Mouse (Mus musculus): ENCODE measurements at regions not wholly inside any gene's neighbourhood (a gene's known extent, or its start where the extent isn't known, plus 50 kb on each side); places are given as distances from the start of the nearest gene placed in this dataset.

DNA sequence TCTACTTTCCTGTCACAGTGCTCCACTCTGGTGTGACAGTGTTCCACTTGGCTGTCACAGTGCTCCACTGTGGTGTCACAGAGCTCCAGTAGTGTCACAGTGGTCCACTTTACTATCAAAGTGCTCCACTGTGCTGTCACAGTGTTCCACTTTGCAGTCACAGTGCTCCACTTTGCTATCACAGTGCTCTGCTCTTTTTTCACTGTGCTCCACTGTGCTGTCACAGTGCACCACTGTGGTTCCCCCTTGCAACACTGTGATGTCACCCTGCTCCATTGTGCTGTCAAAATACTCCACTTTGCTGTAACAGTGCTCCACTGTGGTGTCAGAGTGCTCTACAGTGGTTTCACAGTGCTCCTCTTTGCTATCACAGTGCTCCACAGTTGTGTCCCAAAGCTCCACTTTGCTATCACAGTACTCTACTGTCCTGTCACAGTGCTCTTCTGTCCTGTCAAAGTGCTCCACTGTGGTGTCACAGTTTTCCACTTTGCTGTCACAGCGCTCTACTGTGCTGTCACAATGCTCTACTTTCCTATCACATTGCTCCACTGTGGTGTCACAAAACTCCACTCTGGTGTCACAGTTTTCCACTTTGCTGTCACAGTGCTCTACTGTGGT is 77.8 kb upstream of the Trpm1 start:
- Histone ChIP-seq H3K27ac (no peak overlapping the region), H3K36me3 (no peaks in the 10 kb centered on the region), H3K9ac (no peak overlapping the region), H3K9me3 (no peaks in the 10 kb centered on the region), H3K27me3 (replicated peaks) (no peaks in the 10 kb centered on the region), H3K4me2 (replicated peaks) (no peak overlapping the region), H3K4me3 (replicated peaks) (no peak overlapping the region), H3K4me1 (replicated peaks) (no peaks in the 10 kb centered on the region)
- ATAC-seq, result no peak
- 93% methylated on average over 1 of the region's 1 CpGs for WGBS

DNA sequence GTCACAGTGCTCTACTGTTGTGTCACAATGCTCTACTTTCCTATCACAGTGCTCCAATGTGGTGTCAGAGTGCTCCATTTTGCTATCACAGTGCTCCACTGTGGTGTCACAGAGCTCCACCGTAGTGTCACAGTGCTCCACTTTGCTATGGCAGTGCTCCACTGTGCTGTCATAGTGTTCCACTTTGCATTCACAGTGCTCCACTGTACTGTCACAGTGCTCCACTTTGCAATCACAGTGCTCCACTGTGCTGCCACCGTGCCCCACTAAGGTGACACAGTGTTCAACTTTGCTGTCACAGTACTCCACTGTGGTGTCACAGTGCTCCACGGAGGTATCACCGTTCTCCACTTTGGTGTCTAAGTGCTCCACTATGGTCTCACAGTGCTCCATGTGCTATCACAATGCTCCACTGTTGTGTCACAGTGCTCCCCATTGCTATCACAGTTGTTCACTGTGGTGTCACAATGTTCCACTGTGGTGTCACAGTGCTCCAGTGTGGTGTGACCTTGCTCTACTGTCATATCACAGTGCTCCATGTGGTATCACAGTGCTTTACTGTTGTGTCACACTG is 78.9 kb upstream of the Trpm1 start:
- Histone ChIP-seq H3K9me3 (no peaks in the 10 kb centered on the region), H3K4me1 (replicated peaks) (no peaks in the 10 kb centered on the region), H3K27me3 (replicated peaks) (no peaks in the 10 kb centered on the region), H3K4me3 (replicated peaks) (no peak overlapping the region), H3K4me2 (replicated peaks) (no peak overlapping the region), H3K9ac (no peak overlapping the region), H3K27ac (no peak overlapping the region), H3K36me3 (no peaks in the 10 kb centered on the region)
- ATAC-seq, result no peak
- WGBS, result 88% methylated on average over 4 of the region's 4 CpGs

DNA sequence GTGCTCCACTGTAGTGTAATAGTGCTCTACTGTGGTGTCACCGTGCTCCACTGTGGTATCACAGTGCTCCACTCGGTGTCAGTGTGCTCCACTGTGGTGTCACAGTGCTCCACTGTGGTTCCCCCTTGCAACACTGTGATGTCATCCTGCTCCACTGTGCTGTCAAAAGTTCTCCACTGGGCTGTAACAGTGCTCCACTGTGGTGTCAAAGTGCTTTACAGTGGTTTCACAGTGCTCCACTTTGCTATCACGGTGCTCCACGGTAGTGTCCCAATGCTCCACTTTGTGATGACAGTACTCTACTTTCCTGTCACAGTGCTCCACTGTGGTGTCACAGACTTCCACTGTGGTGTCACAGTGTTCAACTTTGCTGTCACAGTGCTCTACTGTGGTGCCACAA is 79.4 kb upstream of the Trpm1 start:
- Histone ChIP-seq H3K27me3 (replicated peaks) (no peaks in the 10 kb centered on the region), H3K4me3 (replicated peaks) (no peak overlapping the region), H3K9me3 (no peaks in the 10 kb centered on the region), H3K27ac (no peak overlapping the region), H3K36me3 (no peaks in the 10 kb centered on the region), H3K4me2 (replicated peaks) (no peak overlapping the region), H3K9ac (no peak overlapping the region), H3K4me1 (replicated peaks) (no peaks in the 10 kb centered on the region)
- WGBS, result 85% methylated on average over 4 of the region's 4 CpGs
- ATAC-seq, result no peak

DNA sequence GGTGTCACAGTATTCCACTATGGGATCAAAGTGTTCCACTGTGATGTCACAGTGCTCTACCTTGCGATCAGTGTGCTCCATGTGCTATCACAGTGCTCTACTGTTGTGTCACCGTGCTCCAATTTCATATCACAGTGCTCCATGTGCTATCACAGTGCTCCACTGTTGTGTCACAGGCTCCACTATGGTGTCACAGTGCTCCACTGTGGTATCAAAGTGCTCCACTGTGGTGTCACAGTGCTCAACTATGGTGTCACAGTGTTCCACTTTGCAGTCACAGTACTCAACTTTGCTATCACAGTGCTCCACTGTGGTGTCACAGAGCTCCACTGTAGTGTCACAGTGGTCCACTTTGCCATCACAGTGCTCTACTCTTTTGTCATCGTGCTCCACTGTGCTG is 79.9 kb upstream of the Trpm1 start:
- no peak overlapping the region for H3K4me2 ChIP-seq (replicated peaks)
- no peak overlapping the region for H3K4me3 ChIP-seq (replicated peaks)
- no peaks in the 10 kb centered on the region for H3K4me1 ChIP-seq (replicated peaks)
- ATAC-seq, result no peak
- 90% methylated on average over 3 of the region's 3 CpGs for WGBS
- no peaks in the 10 kb centered on the region for H3K9me3 ChIP-seq
- H3K27me3 ChIP-seq (replicated peaks), result no peaks in the 10 kb centered on the region
- no peak overlapping the region for H3K9ac ChIP-seq
- H3K36me3 ChIP-seq, result no peaks in the 10 kb centered on the region
- H3K27ac ChIP-seq, result no peak overlapping the region

- no peaks in the 10 kb centered on the region for H3K4me1 ChIP-seq (replicated peaks)
- ATAC-seq, result no peak
- 87% methylated on average over 5 of the region's 5 CpGs for WGBS
Measured at GRCm38 (mm10) chr7:64070930-64071329, 82.7 kb upstream of the Trpm1 start.

DNA sequence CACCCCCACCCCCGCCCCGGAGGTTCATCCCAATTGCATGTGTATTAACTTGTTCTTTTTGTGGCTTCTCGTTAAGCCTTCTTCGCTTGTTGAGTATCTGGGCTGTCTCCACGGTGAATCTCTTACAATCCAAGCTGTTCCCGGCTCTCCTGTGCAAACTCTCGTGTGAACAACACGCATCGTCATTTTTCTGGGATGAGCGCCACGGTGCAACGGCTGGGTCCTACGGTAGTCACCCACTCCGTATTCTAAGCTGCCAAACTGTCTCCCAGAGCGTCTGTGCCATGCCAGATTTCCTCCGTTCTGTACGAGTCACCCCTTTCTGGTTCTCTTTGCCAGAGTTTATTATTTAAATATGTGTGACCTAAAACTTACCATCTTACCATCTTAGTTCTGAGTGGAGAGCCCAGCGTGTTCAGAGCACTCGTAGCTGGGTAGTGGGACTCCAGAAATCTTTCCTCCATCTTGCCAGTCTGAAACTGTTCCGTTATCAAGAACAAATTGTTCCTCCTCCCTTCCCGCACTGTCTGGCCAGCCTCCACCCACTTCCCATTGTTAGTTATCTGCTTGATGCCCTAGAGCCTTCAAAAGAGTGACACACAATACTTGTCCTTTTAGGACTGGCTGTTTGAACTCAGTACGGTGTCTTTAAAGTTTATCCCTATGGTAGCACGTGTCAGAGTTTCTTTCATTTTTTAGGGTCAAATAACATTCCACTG is 87.9 kb upstream of the Trpm1 start:
- H3K4me3 ChIP-seq (replicated peaks), result no peak overlapping the region
- no peak overlapping the region for H3K4me2 ChIP-seq (replicated peaks)
- no peak for ATAC-seq
- no peak overlapping the region for H3K9ac ChIP-seq
- no peak overlapping the region for H3K27ac ChIP-seq
- no peaks in the 10 kb centered on the region for H3K9me3 ChIP-seq
- no peaks in the 10 kb centered on the region for H3K27me3 ChIP-seq (replicated peaks)
- no peaks in the 10 kb centered on the region for H3K36me3 ChIP-seq
- 87% methylated on average over 23 of the region's 23 CpGs for WGBS
- no peaks in the 10 kb centered on the region for H3K4me1 ChIP-seq (replicated peaks)

More at GRCm38 (mm10) chr7:64070930-64071329, 82.7 kb upstream of the Trpm1 start:
- Histone ChIP-seq H3K4me2 (replicated peaks) (no peak overlapping the region), H3K9ac (no peak overlapping the region), H3K27ac (no peak overlapping the region), H3K36me3 (no peaks in the 10 kb centered on the region), H3K27me3 (replicated peaks) (no peaks in the 10 kb centered on the region), H3K4me3 (replicated peaks) (no peak overlapping the region), H3K9me3 (no peaks in the 10 kb centered on the region)

- no peaks in the 10 kb centered on the region for H3K4me1 ChIP-seq (replicated peaks)
- no peaks in the 10 kb centered on the region for H3K9me3 ChIP-seq
- no peaks in the 10 kb centered on the region for H3K36me3 ChIP-seq
- no peak overlapping the region for H3K9ac ChIP-seq
- H3K4me2 ChIP-seq (replicated peaks), result no peak overlapping the region
- H3K4me3 ChIP-seq (replicated peaks), result no peak overlapping the region
- no peaks in the 10 kb centered on the region for H3K27me3 ChIP-seq (replicated peaks)
- H3K27ac ChIP-seq, result 0 out of 2 replicates have a peak overlapping the region, but pooled peaks have one; percentile 6
- WGBS, result 66% methylated on average over 7 of the region's 7 CpGs
- ATAC-seq, result peak; percentile 67
Measured at GRCm38 (mm10) chr7:64064460-64065241, 89.0 kb upstream of the Trpm1 start.

GRCm38 (mm10) chr7:64061170-64061569 is 92.5 kb upstream of the Trpm1 start:
- Histone ChIP-seq H3K9me3 (no peaks in the 10 kb centered on the region), H3K36me3 (no peaks in the 10 kb centered on the region), H3K27ac (no peak overlapping the region), H3K4me2 (replicated peaks) (no peak overlapping the region), H3K9ac (no peak overlapping the region), H3K27me3 (replicated peaks) (no peaks in the 10 kb centered on the region), H3K4me3 (replicated peaks) (no peak overlapping the region), H3K4me1 (replicated peaks) (no peaks in the 10 kb centered on the region)
- whole genome bisulfite sequencing, result 62% methylated on average over 4 of the region's 4 CpGs
- no peak for ATAC-seq

DNA sequence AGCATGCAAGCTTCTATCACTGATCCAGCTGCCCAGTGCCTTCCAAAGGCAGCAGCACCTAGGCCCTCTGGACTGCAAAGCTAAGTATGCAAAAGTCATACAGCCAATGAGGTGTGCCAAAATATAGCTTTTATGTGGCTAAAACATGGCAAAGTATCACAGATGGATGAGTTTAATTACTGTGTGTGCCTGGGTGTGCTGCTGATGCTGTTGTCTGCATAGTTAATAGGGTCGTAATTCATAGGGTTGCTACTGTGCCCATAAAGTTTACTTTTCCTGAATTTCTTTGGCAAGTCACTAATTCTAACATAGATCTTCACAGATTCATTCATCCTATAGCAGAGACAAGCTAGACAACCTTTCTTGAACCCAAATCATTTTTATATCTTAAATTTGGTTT is 93.1 kb upstream of the Trpm1 start:
- no peak for ATAC-seq
- 94% methylated on average over 1 of the region's 1 CpGs for WGBS

GRCm38 (mm10) chr7:64060051-64060450 is 93.6 kb upstream of the Trpm1 start:
- 8% methylated on average over 1 of the region's 1 CpGs for WGBS
- Histone ChIP-seq H3K27ac (no peak overlapping the region), H3K4me2 (replicated peaks) (no peak overlapping the region), H3K27me3 (replicated peaks) (no peaks in the 10 kb centered on the region), H3K4me3 (replicated peaks) (no peak overlapping the region), H3K9ac (no peak overlapping the region), H3K36me3 (no peaks in the 10 kb centered on the region), H3K9me3 (no peaks in the 10 kb centered on the region), H3K4me1 (replicated peaks) (no peaks in the 10 kb centered on the region)
- no peak for ATAC-seq

More for the DNA sequence above, 93.1 kb upstream of the Trpm1 start:
- no peak overlapping the region for H3K27ac ChIP-seq
- H3K4me1 ChIP-seq (replicated peaks), result no peaks in the 10 kb centered on the region
- no peaks in the 10 kb centered on the region for H3K9me3 ChIP-seq
- no peak overlapping the region for H3K9ac ChIP-seq
- no peaks in the 10 kb centered on the region for H3K36me3 ChIP-seq
- no peaks in the 10 kb centered on the region for H3K27me3 ChIP-seq (replicated peaks)
- no peak overlapping the region for H3K4me2 ChIP-seq (replicated peaks)
- no peak overlapping the region for H3K4me3 ChIP-seq (replicated peaks)

GRCm38 (mm10) chr7:64058282-64058872 is 95.3 kb upstream of the Trpm1 start:
- ATAC-seq, result peak; percentile 52
- Histone ChIP-seq H3K27ac (no peak overlapping the region), H3K4me2 (replicated peaks) (no peak overlapping the region), H3K27me3 (replicated peaks) (no peaks in the 10 kb centered on the region), H3K4me3 (replicated peaks) (no peak overlapping the region), H3K9ac (no peak overlapping the region), H3K36me3 (no peaks in the 10 kb centered on the region), H3K4me1 (replicated peaks) (no peaks in the 10 kb centered on the region), H3K9me3 (no peaks in the 10 kb centered on the region)
- 30% methylated on average over 4 of the region's 4 CpGs for WGBS

DNA sequence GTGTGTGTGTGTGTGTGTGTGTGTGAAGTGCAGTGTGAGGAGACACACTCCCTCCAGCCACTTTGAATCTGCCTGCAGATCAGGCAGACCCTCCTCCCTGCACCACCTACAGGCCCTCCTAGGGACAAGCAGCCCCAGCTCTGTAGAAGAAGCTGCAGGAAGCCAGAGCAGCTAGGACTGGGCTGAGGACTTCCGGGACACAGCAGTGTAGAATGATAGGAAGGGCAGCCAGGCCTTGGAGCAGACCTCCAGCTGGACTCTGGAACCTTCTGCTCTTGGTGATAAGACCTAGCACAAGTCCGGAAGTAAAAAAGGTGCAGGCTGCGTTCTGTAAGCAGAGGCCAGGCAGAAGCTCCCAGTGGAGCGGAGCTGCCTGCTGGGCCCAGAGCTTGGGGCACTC is 95.8 kb upstream of the Trpm1 start:
- no peak overlapping the region for H3K4me2 ChIP-seq (replicated peaks)
- peak; percentile 95 for ATAC-seq
- no peaks in the 10 kb centered on the region for H3K27me3 ChIP-seq (replicated peaks)
- no peaks in the 10 kb centered on the region for H3K9me3 ChIP-seq
- H3K36me3 ChIP-seq, result no peaks in the 10 kb centered on the region
- H3K27ac ChIP-seq, result no peak overlapping the region
- no peaks in the 10 kb centered on the region for H3K4me1 ChIP-seq (replicated peaks)
- no peak overlapping the region for H3K9ac ChIP-seq
- WGBS, result 49% methylated on average over 4 of the region's 4 CpGs
- no peak overlapping the region for H3K4me3 ChIP-seq (replicated peaks)

All from intestine, embryonic 15.5 days (tissue).